Mouse (Mus musculus): ENCODE measurements around the gene Klhl29.

DNA sequence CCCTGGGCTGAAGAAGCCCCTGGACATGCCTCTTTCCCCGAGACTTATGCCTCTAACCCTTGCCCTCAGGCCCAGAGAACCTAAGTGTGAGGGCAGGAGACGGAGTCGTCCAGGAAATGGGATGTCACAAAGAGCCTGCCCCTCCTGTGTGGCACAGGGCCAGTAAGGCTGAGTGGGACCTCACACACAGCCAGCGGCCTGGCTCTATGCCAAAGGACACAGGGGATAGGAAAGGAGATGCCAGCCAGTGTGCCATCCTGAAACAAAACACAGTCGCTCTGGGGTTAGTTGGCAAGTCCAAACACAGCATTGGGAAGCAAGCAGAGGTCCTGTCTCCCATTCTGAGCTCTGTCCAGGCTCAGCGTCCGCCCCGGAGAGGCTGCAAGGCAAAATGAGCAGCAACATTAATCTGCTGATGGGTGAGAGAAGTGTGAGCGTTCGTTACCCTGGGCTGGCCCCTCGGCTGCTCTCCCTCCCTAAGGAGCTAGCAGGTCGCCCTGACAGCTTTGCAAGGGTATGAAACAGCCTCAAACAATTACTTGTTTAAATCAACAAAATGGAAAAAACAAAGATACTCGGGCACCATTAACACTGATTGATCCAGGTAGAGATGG lies 274.0 kb downstream of the Klhl29 start:
- TF ChIP-seq POLR2A (IDR thresholded peaks at IDR 0.05; ENCODE audit: low read depth, low read length) (no peak), CTCF (IDR thresholded peaks at IDR 0.05; ENCODE audit: borderline replicate concordance, insufficient read depth, low read length) (no peak)
